Mouse (Mus musculus): ENCODE results near the gene Socs1. TPM values are rescaled to one million over a fixed set of nuclear protein-coding genes. Genes with fewer than 3 reads are reported as not detected.
A peak's percentile ranks its signal among the peaks of the same experiment; 100 is the strongest.

Gene Socs1
- total RNA-seq, 4 experiments from 2014 or later: 0.53 to 1.2 (median 0.76) TPM

DNA sequence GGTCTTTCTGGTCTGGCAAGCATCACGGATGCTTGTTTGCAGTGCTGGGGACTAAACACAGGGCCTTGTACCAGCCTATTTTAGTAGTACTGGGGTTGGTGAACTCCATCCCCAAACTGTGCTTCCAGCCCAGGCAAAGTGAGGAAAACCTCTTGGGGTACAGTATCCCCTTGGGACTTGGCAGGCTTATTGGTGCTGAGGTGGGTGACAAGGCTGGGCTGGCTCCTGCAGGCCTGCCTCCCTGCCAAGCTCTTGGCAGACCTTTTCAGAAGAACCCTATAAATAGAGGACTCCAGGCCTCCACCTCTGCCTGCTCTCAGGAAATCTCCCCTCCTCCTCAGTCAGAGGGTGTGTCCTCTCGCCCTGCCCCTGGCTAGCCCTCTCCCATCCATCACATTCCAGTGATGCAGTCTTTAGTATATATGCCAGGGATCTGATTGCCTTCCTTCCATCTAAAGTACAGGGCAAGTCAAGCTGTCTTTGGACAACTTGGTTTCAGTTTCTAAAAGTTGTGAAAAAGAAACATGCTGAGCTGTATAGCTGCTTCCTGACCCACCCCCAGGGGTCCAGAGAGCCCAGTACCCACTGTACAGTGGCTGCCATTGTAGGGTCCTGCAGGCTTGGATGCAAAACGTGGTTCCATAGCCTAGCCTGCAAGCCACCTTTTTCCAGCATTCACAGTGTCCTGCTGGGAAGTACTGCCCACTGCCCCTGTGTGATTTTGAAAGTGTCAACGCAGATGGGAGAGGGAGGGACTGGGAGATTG lies 1.6 kb upstream of the Socs1 start:
- DNase-seq (ENCODE audit: low spot score in 2 of 2): no peak

DNA sequence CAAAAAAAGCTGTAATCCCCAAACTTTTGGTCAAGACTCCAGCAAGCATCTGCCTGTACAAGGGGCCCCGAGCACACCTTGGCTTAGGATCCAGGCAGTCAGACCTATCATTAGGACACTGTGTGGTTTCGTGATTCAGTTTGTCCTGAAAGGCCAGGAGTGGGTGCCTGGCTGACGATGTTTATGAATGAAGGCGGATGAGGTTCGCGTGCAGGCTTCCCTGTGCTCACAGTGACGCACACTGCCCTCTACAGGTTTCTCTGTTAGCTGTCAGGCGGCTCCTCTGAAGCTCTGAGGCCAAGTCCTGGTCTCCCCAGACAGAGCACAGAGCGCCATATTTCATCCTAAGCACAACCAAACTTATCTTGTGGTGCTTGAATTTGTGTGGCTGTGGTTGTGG lies 952 bp upstream of the Socs1 start:
- peak; percentile 75 to 80 for DNase-seq (ENCODE audit: low spot score in 2 of 2)

DNA sequence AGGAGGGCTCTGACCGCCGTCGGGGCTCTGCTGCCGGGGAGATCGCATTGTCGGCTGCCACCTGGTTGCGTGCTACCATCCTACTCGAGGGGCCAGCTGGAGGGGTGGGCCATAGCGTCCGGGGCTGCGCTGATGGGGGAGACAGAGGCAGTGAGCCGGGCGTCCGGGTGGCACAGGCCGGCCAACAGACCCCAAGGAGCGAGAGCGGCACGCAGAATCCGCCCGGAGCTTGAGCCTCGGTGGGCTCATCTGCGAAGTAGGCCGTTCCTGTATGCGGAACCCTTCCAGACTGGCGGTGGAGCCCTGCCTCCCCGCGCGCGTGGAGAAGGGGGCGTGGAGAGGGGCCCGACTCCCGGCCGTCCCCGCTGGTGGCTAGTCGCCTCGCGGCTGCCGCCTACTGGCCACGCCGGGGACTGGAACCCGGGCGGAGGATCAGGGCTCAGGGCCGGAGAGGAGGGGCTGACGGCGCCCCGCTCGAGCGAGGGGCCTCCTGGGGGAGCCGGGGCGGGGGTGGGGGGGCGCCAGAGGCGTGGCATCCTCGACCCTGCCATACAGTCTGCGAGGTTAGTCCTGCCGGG lies 454 bp downstream of the Socs1 start:
- peak; percentile 59 to 81 for DNase-seq (ENCODE audit: low spot score in 2 of 2)

DNA sequence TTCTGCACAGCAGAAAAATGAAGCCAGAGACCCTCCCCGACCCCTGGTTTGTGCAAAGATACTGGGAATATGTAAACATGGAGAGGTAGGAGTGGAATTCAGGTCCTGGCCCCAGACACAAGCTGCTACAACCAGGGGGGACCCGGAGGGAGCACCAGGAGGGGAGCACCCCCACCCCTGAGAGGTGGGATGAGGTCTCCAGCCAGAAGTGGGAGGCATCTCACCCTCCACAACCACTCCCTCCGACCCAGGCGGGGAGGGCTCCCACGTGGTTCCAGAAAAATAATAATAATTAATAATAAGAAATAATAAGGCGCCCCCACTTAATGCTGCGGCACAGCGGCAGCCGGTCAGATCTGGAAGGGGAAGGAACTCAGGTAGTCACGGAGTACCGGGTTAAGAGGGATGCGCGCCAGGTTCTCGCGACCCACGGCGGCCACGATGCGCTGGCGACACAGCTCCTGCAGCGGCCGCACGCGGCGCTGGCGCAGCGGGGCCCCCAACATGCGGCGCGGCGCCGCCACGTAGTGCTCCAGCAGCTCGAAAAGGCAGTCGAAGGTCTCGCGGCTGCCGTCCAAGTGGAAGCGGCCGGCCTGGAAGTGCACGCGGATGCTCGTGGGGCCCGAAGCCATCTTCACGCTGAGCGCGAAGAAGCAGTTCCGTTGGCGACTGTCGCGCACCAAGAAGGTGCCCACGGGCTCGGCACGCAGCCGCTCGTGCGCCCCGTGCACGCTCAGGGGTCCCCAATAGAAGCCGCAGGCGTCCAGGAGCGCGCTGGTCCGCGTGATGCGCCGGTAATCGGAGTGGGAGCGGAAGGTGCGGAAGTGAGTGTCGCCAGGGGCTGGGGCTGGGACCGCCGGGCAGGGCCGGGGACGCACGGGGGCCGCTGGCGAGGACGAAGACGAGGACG lies 1.2 kb downstream of the Socs1 start:
- no peak for DNase-seq (ENCODE audit: low spot score in 2 of 2)

DNA sequence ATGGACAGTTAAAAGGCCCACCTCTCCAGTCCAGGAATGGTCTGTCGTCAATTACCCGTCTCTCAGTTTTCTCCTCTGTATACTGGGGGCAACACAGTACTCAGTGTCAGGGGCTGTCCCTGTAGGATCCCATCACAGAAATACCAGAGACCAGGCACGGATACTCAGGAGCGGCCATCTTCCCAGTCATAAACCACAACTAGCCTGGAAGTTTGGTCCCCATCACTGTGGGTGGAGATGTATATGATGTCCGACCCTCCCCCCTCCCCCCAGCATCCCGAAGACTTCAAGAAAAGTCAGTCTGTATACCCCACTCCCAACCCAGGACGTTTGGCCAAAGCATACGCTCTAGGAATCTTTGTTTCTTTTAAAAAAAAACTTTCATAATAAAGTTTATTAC lies 1.9 kb downstream of the Socs1 start:
- no peak for DNase-seq (ENCODE audit: low spot score in 2 of 2)

DNA sequence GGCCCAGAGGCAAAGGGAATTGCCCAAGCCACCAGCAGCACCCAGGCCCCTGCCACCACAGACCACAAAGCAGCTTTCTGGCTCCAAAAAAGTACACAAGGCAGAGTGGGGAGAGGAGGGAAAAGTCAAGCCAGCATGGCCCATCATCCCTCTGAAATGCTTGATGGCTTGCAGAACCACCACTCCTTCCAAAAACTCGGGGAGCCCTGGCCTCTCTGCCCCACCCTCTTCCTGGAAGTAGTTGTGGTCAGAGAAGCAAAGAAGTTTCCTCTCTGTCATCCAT lies 2.2 kb downstream of the Socs1 start:
- DNase-seq (ENCODE audit: low spot score in 2 of 2): no peak

DNA sequence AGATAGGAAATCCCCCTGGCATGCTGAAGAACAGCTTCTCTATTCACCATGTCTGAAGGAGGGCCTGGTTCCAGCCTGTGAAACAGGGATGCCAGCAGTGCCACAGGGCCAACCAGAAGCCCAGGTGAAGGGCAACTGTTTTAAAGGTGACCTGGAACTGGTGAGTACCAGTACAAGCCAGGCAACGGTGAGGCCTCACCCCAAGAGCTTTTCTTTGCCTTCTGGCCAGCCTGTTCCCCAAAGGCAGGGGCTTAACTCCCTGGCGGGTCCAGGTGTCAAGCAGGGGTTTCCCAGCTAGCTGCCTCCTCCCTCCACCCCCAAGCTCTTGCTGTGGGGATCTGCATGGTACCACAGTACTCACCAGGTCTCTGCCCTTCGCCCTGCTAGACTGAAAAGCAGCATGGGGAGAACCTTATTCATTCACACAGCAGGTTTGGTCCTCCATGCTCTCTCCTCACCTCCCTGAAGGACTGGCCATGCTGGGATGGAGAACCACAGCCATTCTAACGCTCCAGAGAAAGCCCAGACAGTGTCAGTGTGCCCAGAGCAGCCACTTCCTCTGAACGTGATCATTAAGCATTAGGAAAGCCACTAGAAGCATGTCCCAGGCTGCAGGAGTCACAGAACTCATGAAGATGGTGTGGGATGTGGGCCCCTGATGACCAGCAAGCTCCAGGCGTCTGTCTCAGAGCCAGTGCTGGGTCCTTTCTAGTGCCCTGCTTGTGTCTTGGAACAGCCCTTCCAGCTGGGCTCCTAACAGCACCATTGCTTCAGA lies 2.8 kb downstream of the Socs1 start:
- DNase-seq (ENCODE audit: low spot score in 2 of 2): no peak

DNA sequence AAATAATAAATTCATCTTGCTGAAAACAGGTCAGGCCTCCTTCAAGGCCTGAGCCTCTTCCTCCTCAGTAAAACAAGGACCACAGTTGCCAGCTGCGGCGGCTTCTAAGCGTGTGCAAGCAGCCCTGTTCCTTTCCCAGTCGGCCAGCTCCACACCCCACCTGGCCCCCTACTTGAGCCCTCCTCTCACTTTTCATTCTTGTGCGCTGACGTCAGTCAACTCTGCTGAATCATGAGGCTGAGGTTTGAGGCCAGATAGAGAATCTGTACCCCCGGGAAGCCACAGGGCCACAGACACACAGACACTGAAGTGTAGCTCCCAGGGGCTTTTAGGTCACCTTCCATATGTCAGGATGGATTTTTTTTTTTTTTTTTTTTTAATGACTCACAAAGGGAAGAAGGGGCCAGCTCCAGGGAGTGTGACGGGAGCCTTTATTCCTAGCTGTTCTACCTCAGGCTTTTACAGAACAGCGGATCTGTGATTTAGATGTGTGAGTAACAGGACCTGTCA lies 3.4 kb downstream of the Socs1 start:
- no peak for DNase-seq (ENCODE audit: low spot score in 2 of 2)

DNA sequence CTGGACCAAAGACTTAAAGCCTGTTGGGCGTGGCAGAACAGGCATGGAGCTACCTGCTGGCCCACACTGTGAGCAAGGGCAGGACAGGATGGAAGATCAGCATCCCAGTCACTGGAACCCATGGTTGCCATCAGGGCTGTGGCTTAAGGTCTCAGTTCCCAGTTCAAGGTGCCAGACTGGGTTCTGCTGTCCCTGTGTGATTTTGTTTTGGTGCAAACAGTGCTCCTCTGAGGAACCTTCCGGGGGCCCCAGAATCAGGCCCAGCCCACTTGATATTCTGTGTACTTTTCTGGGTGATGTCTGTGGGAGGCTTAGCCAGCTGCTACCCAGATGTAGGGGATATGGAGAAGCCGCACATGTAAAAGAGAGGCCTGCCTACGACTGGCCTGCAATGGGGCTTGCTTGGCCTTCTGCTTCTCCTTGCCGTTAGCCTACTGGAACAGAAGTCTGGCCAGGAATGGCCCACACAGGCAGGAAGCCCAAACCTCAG lies 4.7 kb downstream of the Socs1 start:
- no peak for DNase-seq (ENCODE audit: low spot score in 2 of 2)

DNA sequence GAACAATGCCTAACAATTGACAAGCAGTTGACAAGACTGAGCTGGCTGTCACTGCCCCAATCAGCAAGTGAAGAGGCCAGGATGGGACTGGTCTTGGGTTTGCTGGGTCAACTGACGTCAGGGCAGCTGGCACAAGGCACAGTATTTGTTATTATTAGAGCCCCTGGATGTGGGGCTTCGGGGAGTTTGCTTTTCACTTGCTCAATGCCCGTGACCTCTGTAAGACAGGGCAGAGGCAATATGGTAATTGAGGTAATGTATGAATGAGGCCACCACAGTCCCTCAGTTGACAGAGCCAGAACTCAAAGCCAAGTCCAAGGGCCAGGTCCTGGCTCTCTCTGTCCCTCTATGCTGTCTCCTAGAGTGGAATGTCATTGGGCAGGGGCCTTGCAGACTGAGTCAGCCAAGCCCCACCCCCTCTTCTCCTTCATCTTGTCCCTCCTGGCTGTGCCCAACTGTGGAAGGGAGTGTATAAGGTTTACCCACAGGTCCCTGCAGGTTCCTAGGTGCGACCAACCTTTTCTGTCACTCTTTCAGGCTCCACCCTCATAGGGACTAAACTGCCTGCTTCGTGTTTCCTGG lies 7.7 kb downstream of the Socs1 start:
- DNase-seq (ENCODE audit: low spot score in 2 of 2): no peak

DNA sequence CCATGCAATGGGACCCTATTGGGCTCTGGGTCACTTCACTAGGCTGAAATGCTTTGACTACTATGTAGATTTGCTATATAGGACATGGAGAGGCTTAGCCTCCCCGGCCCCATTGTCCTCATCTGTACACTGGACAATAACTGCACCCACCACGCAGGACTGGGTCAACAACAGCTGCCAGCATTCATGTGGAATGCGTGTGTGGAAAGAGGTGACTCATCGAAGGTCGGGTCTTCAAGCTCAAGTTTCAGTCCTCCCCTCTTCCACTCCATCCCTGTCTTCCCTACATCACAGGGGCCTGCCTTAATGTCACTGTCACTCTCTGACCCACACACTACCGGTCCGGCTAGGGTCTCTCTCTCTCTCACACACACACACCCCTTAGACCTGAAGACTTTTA lies 9.0 kb downstream of the Socs1 start:
- DNase-seq (ENCODE audit: low spot score in 2 of 2): no peak

DNA sequence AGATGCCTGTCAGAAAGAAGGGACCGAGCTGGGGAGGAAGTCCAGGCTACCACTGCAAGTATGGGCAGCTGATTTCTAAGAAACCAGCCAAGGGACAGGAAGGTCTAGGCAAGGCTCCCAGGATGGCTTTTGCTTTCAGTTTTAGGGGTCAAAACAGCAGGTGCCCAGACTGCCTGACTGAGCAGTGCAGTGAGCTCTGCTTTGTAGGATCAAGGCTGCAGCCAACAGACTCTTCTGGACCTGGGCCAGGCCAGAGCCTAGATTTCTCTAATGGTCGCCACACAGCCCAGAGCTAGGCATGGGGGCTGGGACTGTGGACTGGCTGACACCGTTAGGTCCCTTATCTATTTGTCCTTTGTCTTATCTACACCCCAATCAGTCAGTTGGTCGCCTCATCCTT lies 10.6 kb downstream of the Socs1 start:
- DNase-seq (ENCODE audit: low spot score in 2 of 2): no peak

DNA sequence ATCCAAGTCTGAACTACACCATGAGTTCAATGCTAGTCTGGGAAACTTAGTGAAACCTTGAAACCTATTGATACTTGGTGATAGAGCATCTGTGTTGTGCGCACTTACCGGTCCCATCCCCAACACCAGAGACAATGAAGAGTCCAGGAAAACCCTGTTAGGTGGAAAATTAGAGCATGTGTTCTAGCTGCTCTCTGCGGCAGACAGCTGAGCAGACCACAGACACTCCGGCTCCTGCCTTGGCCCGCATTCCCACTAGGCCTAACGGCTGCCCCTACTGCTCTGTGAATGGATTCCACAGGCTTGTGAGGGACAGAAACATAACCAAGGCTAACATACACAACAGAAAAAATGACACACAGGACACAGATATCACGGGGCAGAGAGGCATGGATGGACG lies 11.8 kb downstream of the Socs1 start:
- DNase-seq (ENCODE audit: low spot score in 2 of 2): no peak

DNA sequence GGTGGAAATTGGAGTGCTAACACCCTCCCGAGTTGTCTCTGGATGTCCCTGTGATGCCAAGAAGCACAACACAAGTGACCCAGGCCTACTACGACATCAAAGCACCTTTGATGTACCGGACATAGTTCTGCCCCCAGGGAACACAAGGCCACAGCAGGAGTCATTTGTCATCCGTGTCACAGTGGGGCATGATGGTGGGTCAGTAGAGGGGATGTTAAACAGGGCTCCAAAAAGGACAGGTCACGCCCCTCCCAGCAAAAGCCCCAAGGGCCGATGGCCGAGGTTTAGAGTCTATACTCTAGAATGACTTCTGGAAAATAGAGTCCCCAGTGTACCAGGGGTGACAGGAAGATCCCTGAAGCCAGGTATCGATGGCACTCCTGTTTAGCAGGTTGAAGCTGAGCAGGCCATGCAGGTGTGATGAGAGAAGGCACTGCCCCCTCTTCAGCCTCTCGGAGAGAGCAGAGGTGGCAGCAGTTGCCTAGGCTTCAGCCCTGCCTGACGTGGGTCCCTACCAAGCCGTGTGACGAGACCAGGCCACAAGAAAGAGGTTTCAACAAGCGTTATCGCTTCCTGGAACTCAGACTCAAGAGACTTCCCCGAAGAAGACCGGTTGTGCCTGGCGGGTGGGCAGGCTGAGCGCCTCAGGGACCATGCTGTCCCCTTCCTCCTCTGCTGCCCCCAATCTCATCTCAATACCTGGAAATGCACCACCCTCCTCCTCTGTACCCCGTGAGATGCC lies 13.4 kb downstream of the Socs1 start:
- no peak for DNase-seq (ENCODE audit: low spot score in 2 of 2)

DNA sequence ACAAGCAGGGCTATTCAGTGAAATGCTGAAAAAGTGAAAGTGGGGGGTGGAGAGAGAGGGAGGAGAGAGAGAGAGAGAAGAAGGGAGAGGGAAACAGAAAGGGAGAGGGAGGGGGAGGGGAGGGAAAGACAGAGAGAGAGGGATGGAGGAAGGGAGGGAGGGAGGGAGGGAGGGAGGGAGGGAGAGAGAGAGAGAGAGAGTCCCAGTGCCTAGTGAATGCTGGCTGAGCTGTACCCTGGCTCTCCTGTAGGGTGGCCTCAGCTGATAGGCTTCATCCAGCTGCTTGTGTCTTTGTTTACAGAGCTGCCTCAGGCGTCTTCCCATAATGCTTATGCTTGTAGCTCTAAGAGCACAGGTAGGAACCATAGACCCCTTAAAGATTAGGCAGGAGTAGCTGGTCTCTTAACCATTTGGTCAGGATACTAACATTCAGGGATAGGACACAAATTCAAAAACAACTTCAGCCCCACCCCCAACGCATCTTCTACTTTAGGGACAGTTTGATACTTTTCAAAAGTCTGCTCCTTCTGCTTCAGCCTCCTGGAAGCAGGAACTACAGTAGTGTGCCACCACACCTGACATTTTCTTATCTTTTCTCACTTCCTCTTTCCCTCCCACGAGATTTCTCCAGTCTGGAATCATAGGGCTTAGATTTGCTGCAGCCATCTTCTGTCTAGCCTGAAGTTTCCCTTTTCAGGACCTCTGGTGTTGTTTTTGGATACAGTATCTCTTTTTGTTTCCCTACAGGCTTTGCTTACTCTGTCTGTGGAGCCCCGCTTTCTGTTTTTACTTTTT lies 14.6 kb downstream of the Socs1 start:
- no peak for DNase-seq (ENCODE audit: low spot score in 2 of 2)

DNA sequence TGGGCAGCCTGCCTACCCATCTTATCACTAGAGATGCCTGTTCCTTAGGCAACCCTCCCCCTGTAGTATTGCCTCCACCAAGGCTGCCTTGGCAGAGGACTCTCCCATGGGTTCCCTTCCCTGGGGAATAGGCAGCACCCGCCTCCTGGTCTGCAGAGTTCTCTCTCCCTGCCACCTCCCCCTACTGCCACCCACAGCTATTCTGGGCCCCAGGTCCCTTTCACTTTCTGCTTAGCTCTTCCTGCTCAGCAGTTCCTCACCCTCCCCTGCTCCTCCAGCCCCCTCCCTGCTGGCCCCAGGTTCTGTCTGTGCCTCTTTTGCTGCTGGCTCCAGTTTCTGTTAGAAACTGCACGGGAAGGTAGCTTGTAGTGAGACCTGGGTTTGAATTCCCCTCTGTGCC lies 15.7 kb downstream of the Socs1 start:
- no peak for DNase-seq (ENCODE audit: low spot score in 2 of 2)

DNA sequence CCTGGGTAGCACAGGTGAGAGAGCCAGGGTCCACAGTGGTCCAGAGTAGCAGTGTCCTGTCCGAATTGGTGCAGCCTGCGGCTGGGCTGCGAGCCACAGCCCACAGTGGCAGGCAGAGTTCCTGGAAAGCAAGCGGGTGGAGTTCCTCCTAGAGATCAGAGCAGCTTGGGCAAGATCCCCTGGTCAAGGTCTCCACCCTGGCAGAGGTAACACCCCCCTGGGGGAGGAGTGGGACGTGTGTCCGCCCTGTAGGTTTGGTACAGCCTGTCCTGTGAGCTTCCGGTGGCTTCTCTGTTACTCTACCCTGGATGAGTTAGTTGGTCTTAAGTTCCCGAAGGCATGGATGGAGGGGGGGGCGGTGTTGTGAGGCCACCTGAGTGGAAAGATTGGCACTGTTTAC lies 16.5 kb downstream of the Socs1 start:
- no peak for DNase-seq (ENCODE audit: low spot score in 2 of 2)

DNA sequence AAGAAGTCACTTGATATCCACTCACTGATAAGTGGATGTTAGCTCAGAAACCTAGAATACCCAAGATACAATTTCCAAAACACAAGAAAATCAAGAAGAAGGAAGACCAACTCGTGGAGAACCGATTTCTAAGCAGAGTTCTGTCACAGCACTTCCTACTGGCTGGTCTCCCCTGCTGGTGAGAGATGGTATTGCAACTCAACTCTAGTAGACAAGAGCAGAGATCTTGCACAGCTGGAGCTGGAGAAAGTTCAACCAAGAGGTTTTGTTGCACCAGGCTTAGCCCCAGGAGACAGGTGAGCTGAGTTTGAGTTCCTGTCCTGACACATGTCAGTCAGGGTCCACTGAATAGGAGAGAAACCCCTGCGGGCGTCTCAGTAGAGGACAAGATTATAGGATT lies 18.2 kb downstream of the Socs1 start:
- DNase-seq (ENCODE audit: low spot score in 2 of 2): peak in 1 of 2 experiments; percentile 42

DNA sequence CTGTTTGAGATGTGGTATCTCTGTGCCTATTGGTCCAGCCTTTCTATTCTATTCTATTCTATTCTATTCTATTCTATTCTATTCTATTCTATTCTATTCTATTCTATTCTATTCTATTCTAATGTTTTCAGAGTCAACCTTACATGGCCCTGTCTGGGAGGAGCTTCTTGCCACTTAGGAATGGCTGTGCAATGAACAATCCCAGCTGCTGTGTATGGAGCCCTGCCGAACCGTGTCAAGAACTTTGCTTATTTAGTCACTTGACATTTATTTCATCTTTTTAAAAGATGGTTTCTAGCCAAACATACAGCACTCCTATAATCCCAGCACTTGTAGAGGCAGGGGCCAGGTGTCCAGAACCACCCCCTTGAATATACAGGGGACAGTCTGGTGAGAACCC lies 21.0 kb downstream of the Socs1 start:
- no peak for DNase-seq (ENCODE audit: low spot score in 2 of 2)
